ENCODE assay signal across 8 mouse cellular contexts in the genomic region with DNA sequence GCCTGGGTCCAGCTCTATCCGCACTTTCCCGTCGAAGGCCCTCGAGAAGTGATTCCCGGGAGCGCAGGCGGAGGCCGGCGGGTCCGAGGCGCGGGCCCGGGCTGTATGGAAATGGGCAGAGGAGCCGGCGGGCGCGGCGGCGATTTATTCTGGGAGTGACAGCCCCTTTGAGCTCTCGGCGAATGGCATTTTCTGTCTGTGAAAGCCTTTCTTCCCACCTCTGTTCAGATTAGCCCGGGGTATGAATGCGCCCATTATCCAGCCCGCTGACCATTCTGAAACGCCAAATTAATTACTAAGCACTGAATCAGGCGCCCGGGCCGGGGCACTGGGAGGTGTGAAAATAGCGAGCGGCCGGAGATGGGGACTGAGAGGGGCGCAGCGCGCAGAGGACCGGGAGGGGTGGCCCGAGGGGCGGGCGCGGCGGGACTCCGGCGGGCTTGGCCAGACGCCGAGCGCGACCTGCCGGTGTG. TPM values are rescaled to one million over a fixed set of nuclear protein-coding genes. Genes with fewer than 3 reads are reported as not detected.
DNase-seq lines count a peak whose midpoint lies in the region; ATAC-seq and TF ChIP-seq lines count a peak whose summit lies in the region.

No protein-coding gene starts in this region.

- no peaks in the 10 kb centered on the region for H3K36me3 ChIP-seq in heart, embryonic 16.5 days (ENCODE audit: control insufficient read depth, insufficient read depth)
- no peaks in the 10 kb centered on the region for H3K36me3 ChIP-seq in limb, embryonic 11.5 days (ENCODE audit: control insufficient read depth, insufficient read depth, low read length)

- peak overlapping the region; percentile 94 for H3K4me2 ChIP-seq in heart, embryonic 16.5 days (ENCODE audit: low read depth, low read length)
- H3K4me2 ChIP-seq in limb, embryonic 11.5 days (ENCODE audit: low read depth, severe bottlenecking) = peak overlapping the region; percentile 95

- TF ChIP-seq CTCF in olfactory bulb, adult 2 months (IDR thresholded peaks at IDR 0.05; ENCODE audit: insufficient read depth, low read depth, low read length) = no peak

- H3K4me1 ChIP-seq in heart, embryonic 16.5 days (ENCODE audit: control insufficient read depth, insufficient read depth, low read length) = peaks cover 6% of the 10 kb centered on the region
- peaks cover 13% of the 10 kb centered on the region; the same call in 1 of the 2 replicates for H3K4me1 ChIP-seq in limb, embryonic 11.5 days (ENCODE audit: control insufficient read depth, insufficient read depth, low read length)
- peaks cover 6% of the 10 kb centered on the region; the same call in 1 of the 2 replicates for H3K4me1 ChIP-seq in olfactory bulb, adult 2 months (ENCODE audit: control insufficient read depth, insufficient read depth, low read length)

- TF ChIP-seq POLR2A in olfactory bulb, adult 2 months (IDR thresholded peaks at IDR 0.05; ENCODE audit: insufficient read depth, low read depth, low read length) = no peak

- H3K9ac ChIP-seq in heart, embryonic 16.5 days (ENCODE audit: low read length) = peak overlapping the region; percentile 78
- H3K9ac ChIP-seq in limb, embryonic 11.5 days (ENCODE audit: low read length) = peak overlapping the region; percentile 40; the same call in 1 of the 2 replicates

- peak; percentile 26 for ATAC-seq in heart, embryonic 16.5 days (replicated peaks; ENCODE audit: extremely low read depth, insufficient read depth, low FRiP score)
- peak; percentile 39; the same call in 1 of the 2 replicates for ATAC-seq in limb, embryonic 11.5 days (ENCODE audit: insufficient number of reproducible peaks, low FRiP score, low TSS enrichment, low read depth)
- no peak for ATAC-seq in monocyte, adult 5-6 weeks (replicated peaks; ENCODE audit: insufficient number of reproducible peaks, low FRiP score, low TSS enrichment, poor library complexity, severe bottlenecking)

- peak overlapping the region; percentile 60 for H3K27ac ChIP-seq in heart, embryonic 16.5 days (ENCODE audit: low read length)
- H3K27ac ChIP-seq in limb, embryonic 11.5 days (replicated peaks; ENCODE audit: low read depth, low read length) = no peak overlapping the region
- no peak overlapping the region for H3K27ac ChIP-seq in olfactory bulb, adult 2 months (ENCODE audit: insufficient read depth, low read depth, low read length)

- peaks cover 60% of the 10 kb centered on the region for H3K27me3 ChIP-seq in heart, embryonic 16.5 days (ENCODE audit: control insufficient read depth, insufficient read depth, low read length)
- H3K27me3 ChIP-seq in limb, embryonic 11.5 days (ENCODE audit: control insufficient read depth, insufficient read depth, low read length) = peaks cover 67% of the 10 kb centered on the region

- no peaks in the 10 kb centered on the region for H3K9me3 ChIP-seq in heart, embryonic 16.5 days (replicated peaks; ENCODE audit: control insufficient read depth, low read length)
- H3K9me3 ChIP-seq in limb, embryonic 11.5 days (ENCODE audit: control insufficient read depth, low read length) = no peaks in the 10 kb centered on the region

- under 1% methylated on average over 46 of the region's 47 CpGs for WGBS in heart, embryonic 16.5 days
- WGBS in limb, embryonic 11.5 days = 1% methylated on average over 44 of the region's 47 CpGs
- WGBS in olfactory bulb, adult 2 months = 3% methylated on average over 47 of the region's 47 CpGs

- peak; percentile 2 to 16 for DNase-seq in left cerebral cortex, adult 18-20 months (ENCODE audit: low spot score in 2 of 2)
- DNase-seq in left cerebral cortex, adult 8-10 months (ENCODE audit: low spot score in 2 of 2) = no peak
- DNase-seq in embryo, embryonic 10 days (ENCODE audit: low spot score) = peak; percentile 87
- peak; percentile 66 for DNase-seq in limb, embryonic 11.5 days (ENCODE audit: low spot score)
- no peak for DNase-seq in cerebellum, postnatal 36 days

- peak overlapping the region; percentile 63 for H3K4me3 ChIP-seq in heart, embryonic 16.5 days (ENCODE audit: low read length)
- H3K4me3 ChIP-seq in limb, embryonic 11.5 days (ENCODE audit: low read depth, low read length) = peak overlapping the region; percentile 48
- H3K4me3 ChIP-seq in olfactory bulb, adult 2 months (ENCODE audit: insufficient read depth, low read depth, low read length) = peak overlapping the region; percentile 31

RNA-seq across cellular contexts. Expression of gene Ntn1, which starts 1.0 kb away (rescaled TPM):
- 1 to 10 TPM; 6.2 to 7.6 TPM for total RNA-seq in left cerebral cortex, adult 18-20 months (2021)
- total RNA-seq in left cerebral cortex, adult 8-10 months (2022) = 10 to 100 TPM in 1 of 4 experiments, 1 to 10 TPM in 3; 7.9 to 10.1 (median 8.8) TPM
- 17.7 and 21.3 TPM in 2 replicates for polyA plus RNA-seq in heart, embryonic 16.5 days (2015; fragmentation: Nextera tagmentation; extraction: Ambion mirVana)
- polyA plus RNA-seq in limb, embryonic 11.5 days (2014; fragmentation: Nextera tagmentation; extraction: Ambion mirVana) = 3.3 and 5.4 TPM in 2 replicates
- not detected in 2 replicates for polyA plus RNA-seq in olfactory bulb, adult 2 months (2012; ENCODE audit: insufficient read depth, insufficient read length, low replicate concordance, missing spikeins)
- total RNA-seq in monocyte, adult 5-6 weeks (2017) = 0.32 TPM in 1 of 3 replicates, not detected in the others

RNA-seq across cellular contexts. Expression of gene Pik3r5, which starts 32.3 kb away (rescaled TPM):
- 1 to 10 TPM; 2.7 to 2.8 TPM for total RNA-seq in left cerebral cortex, adult 18-20 months (2021)
- total RNA-seq in left cerebral cortex, adult 8-10 months (2022) = 1 to 10 TPM; 3.2 to 4.4 (median 3.7) TPM
- polyA plus RNA-seq in heart, embryonic 16.5 days (2015; fragmentation: Nextera tagmentation; extraction: Ambion mirVana) = 1.3 and 2.5 TPM in 2 replicates
- 1.2 and 1.7 TPM in 2 replicates for polyA plus RNA-seq in limb, embryonic 11.5 days (2014; fragmentation: Nextera tagmentation; extraction: Ambion mirVana)
- polyA plus RNA-seq in olfactory bulb, adult 2 months (2012; ENCODE audit: insufficient read depth, insufficient read length, low replicate concordance, missing spikeins) = not detected in 2 replicates
- total RNA-seq in monocyte, adult 5-6 weeks (2017) = 66.2 to 140 TPM (median 84.0 TPM) in 3 replicates

Comparison
In these comparisons a context has a peak if more than half of its experiments do, and no peak if none do; other contexts are left out.
1. DNase-seq: peak in left cerebral cortex, adult 18-20 months (2 of 2), embryo, embryonic 10 days (single experiment) and limb, embryonic 11.5 days (single experiment); none in left cerebral cortex, adult 8-10 months (0 of 2) and cerebellum, postnatal 36 days (0 of 2).
2. RNA of gene Pik3r5, which starts 32.3 kb away (total RNA-seq): 66.2 to 140 TPM in monocyte, adult 5-6 weeks; 3.2 to 4.4 TPM in left cerebral cortex, adult 8-10 months and 2.7 to 2.8 TPM in left cerebral cortex, adult 18-20 months; every median in the first group is over 10 times any median in the second.
3. Peak in every context shown above with its lines, with median percentiles within 50 percentile points of each other: H3K4me3 ChIP-seq.